Comparison of ENCODE assay signal across 12 mouse cellular contexts in genomic region chr6:82753061-82753460, GRCm38 (mm10). TPM values are rescaled to one million over a fixed set of nuclear protein-coding genes. Genes with fewer than 3 reads are reported as not detected.
DNase-seq lines count a peak whose midpoint lies in the region; ATAC-seq and TF ChIP-seq lines count a peak whose summit lies in the region.
"Had no signal": no experiment of that assay in that cellular context is flagged by ENCODE, and none has a peak within 500 bp of the region (broad histone marks: within the 10 kb centered on the region; RNA-seq: fewer than 3 reads in every experiment).

No protein-coding gene starts in this region.

- no peak overlapping the region for H3K9ac ChIP-seq in limb, embryonic 13.5 days
- peak overlapping the region; percentile 66 for H3K9ac ChIP-seq in heart, adult 2 months (ENCODE audit: low read depth, low read length)
- no peak overlapping the region for H3K9ac ChIP-seq in intestine, embryonic 16.5 days (ENCODE audit: low read depth, low read length)
- H3K9ac ChIP-seq: hindbrain, embryonic 12.5 days; limb, embryonic 12.5 days; neural tube, embryonic 15.5 days had no signal

- H3K4me3 ChIP-seq in limb, embryonic 13.5 days = no peak overlapping the region
- no peak overlapping the region for H3K4me3 ChIP-seq in limb, embryonic 10.5 days
- H3K4me3 ChIP-seq in heart, adult 2 months = no peak overlapping the region
- no peak overlapping the region for H3K4me3 ChIP-seq in intestine, embryonic 16.5 days (ENCODE audit: low read length)
- H3K4me3 ChIP-seq: forebrain, embryonic 10.5 days; hindbrain, embryonic 12.5 days; limb, embryonic 12.5 days; midbrain, embryonic 10.5 days; neural tube, embryonic 15.5 days had no signal

- no peaks in the 10 kb centered on the region for H3K79me2 ChIP-seq in heart, adult 2 months (replicated peaks; ENCODE audit: control insufficient read depth, insufficient read depth, low read length)

- intact Hi-C loops in heart, adult 2 months (cut with DNase I) = loop anchor here (5.0 kb wide), 1 partner anchor 109 kb away; no protein-coding TSS in a partner anchor

- H3K4me1 ChIP-seq in limb, embryonic 13.5 days = no peaks in the 10 kb centered on the region
- no peaks in the 10 kb centered on the region for H3K4me1 ChIP-seq in limb, embryonic 10.5 days
- H3K4me1 ChIP-seq in heart, adult 2 months (ENCODE audit: control insufficient read depth, insufficient read depth, low read length) = peaks cover 11% of the 10 kb centered on the region
- H3K4me1 ChIP-seq in intestine, embryonic 16.5 days (ENCODE audit: control insufficient read depth, insufficient read depth, low read length) = peaks cover 17% of the 10 kb centered on the region
- H3K4me1 ChIP-seq: forebrain, embryonic 10.5 days; hindbrain, embryonic 12.5 days; limb, embryonic 12.5 days; midbrain, embryonic 10.5 days; neural tube, embryonic 15.5 days had no signal

- H3K27ac ChIP-seq in limb, embryonic 13.5 days = 0 out of 2 replicates have a peak overlapping the region, but pooled peaks have one; percentile 2
- H3K27ac ChIP-seq in limb, embryonic 10.5 days = no peak overlapping the region
- H3K27ac ChIP-seq in heart, adult 2 months = peak overlapping the region; percentile 93
- no peak overlapping the region for H3K27ac ChIP-seq in intestine, embryonic 16.5 days (ENCODE audit: low read length)
- H3K27ac ChIP-seq: forebrain, embryonic 10.5 days; hindbrain, embryonic 12.5 days; limb, embryonic 12.5 days; midbrain, embryonic 10.5 days; neural tube, embryonic 15.5 days had no signal

- ATAC-seq in limb, embryonic 13.5 days (ENCODE audit: low FRiP score, low read depth) = no peak
- no peak for ATAC-seq in intestine, embryonic 16.5 days

- no peak for TF ChIP-seq CTCF in heart, adult 2 months (IDR thresholded peaks at IDR 0.05)

- H3K9me3 ChIP-seq in limb, embryonic 13.5 days = no peaks in the 10 kb centered on the region
- no peaks in the 10 kb centered on the region for H3K9me3 ChIP-seq in limb, embryonic 10.5 days (replicated peaks)
- no peaks in the 10 kb centered on the region for H3K9me3 ChIP-seq in intestine, embryonic 16.5 days (ENCODE audit: control insufficient read depth, low read length)
- H3K9me3 ChIP-seq: forebrain, embryonic 10.5 days; hindbrain, embryonic 12.5 days; limb, embryonic 12.5 days; midbrain, embryonic 10.5 days; neural tube, embryonic 15.5 days had no signal

- no peak overlapping the region for H3K4me2 ChIP-seq in limb, embryonic 13.5 days (replicated peaks)
- no peak overlapping the region for H3K4me2 ChIP-seq in intestine, embryonic 16.5 days (ENCODE audit: low read depth, low read length)
- H3K4me2 ChIP-seq: hindbrain, embryonic 12.5 days; limb, embryonic 12.5 days; neural tube, embryonic 15.5 days had no signal

- no peak for DNase-seq in limb, embryonic 10.5 days (ENCODE audit: low spot score)
- peak; percentile 91 for DNase-seq in NIH3T3 (ENCODE audit: low read depth)
- peak; percentile 55 to 64 for DNase-seq in heart, adult 2 months
- DNase-seq in lung, postnatal 14 days = peak; percentile 43
- no peak for DNase-seq in right cerebral cortex, postnatal 4 days

- TF ChIP-seq POLR2A in heart, adult 2 months (IDR thresholded peaks at IDR 0.05; ENCODE audit: insufficient read depth, low read depth, low read length) = no peak

- no peaks in the 10 kb centered on the region for H3K27me3 ChIP-seq in limb, embryonic 13.5 days
- H3K27me3 ChIP-seq in limb, embryonic 10.5 days (ENCODE audit: low read depth, poor library complexity, severe bottlenecking) = no peaks in the 10 kb centered on the region
- H3K27me3 ChIP-seq in heart, adult 2 months (ENCODE audit: control insufficient read depth, insufficient read depth, low read length) = no peaks in the 10 kb centered on the region
- no peaks in the 10 kb centered on the region for H3K27me3 ChIP-seq in intestine, embryonic 16.5 days (replicated peaks; ENCODE audit: control insufficient read depth, insufficient read depth, low read length)
- H3K27me3 ChIP-seq: hindbrain, embryonic 12.5 days; limb, embryonic 12.5 days; neural tube, embryonic 15.5 days had no signal

- WGBS in limb, embryonic 13.5 days = 67% methylated on average over 11 of the region's 11 CpGs
- WGBS in limb, embryonic 10.5 days = 73% methylated on average over 11 of the region's 11 CpGs
- WGBS in heart, adult 2 months = 36% methylated on average over 11 of the region's 11 CpGs
- WGBS in intestine, embryonic 16.5 days = 50% methylated on average over 11 of the region's 11 CpGs

- TF ChIP-seq EP300 in heart, adult 2 months (IDR thresholded peaks at IDR 0.05; ENCODE audit: insufficient read depth, low read depth, low read length) = no peak

- H3K36me3 ChIP-seq in limb, embryonic 13.5 days = peaks cover 28% of the 10 kb centered on the region
- peaks cover 67% of the 10 kb centered on the region for H3K36me3 ChIP-seq in limb, embryonic 10.5 days
- peaks cover 8% of the 10 kb centered on the region for H3K36me3 ChIP-seq in heart, adult 2 months (ENCODE audit: control insufficient read depth, insufficient read depth, low read length)
- peaks cover 7% of the 10 kb centered on the region for H3K36me3 ChIP-seq in intestine, embryonic 16.5 days (ENCODE audit: control insufficient read depth, insufficient read depth, low read length)
- H3K36me3 ChIP-seq: neural tube, embryonic 15.5 days had no signal

RNA-seq across cellular contexts. Expression of gene Hk2, which starts 21.2 kb away (rescaled TPM):
- polyA plus RNA-seq in limb, embryonic 13.5 days (2015; fragmentation: Nextera tagmentation; extraction: Ambion mirVana) = 19.5 and 20.2 TPM in 2 replicates
- polyA plus RNA-seq in limb, embryonic 10.5 days (2016; fragmentation: Nextera tagmentation; extraction: Ambion mirVana) = 27.5 and 35.9 TPM in 2 replicates
- 100 to 1,000 TPM; 325 to 363 TPM for total RNA-seq in heart, adult 2 months (2021)
- 104 and 173 TPM in 2 replicates for polyA plus RNA-seq in heart, adult 2 months (2012; rRNA removed)
- polyA plus RNA-seq in intestine, embryonic 16.5 days (2015; fragmentation: Nextera tagmentation; extraction: Ambion mirVana) = 14.7 and 18.0 TPM in 2 replicates

RNA-seq across cellular contexts. Expression of gene Pole4, which starts 47.9 kb away (rescaled TPM):
- polyA plus RNA-seq in limb, embryonic 13.5 days (2015; fragmentation: Nextera tagmentation; extraction: Ambion mirVana) = 101 TPM in 2 replicates
- polyA plus RNA-seq in limb, embryonic 10.5 days (2016; fragmentation: Nextera tagmentation; extraction: Ambion mirVana) = 90.6 and 92.5 TPM in 2 replicates
- 10 to 100 TPM; 15.5 to 16.7 TPM for total RNA-seq in heart, adult 2 months (2021)
- polyA plus RNA-seq in heart, adult 2 months (2012; rRNA removed) = 9.2 and 19.5 TPM in 2 replicates
- polyA plus RNA-seq in intestine, embryonic 16.5 days (2015; fragmentation: Nextera tagmentation; extraction: Ambion mirVana) = 80.1 and 82.6 TPM in 2 replicates

Comparison
In these comparisons a context has a peak if more than half of its experiments do, and no peak if none do; other contexts are left out.
1. H3K27ac ChIP-seq: peak in limb, embryonic 13.5 days (single experiment) and heart, adult 2 months (single experiment); none in limb, embryonic 10.5 days (single experiment) and intestine, embryonic 16.5 days (single experiment).
2. DNase-seq: peak in NIH3T3 (single experiment), heart, adult 2 months (2 of 2) and lung, postnatal 14 days (single experiment); none in limb, embryonic 10.5 days (single experiment) and right cerebral cortex, postnatal 4 days (single experiment).